Mouse (Mus musculus) heart, postnatal 14 days (tissue): ENCODE measurements around the gene Gale. TPM values are rescaled to one million over a fixed set of nuclear protein-coding genes. Genes with fewer than 3 reads are reported as not detected.

Experiments used
- DNase-seq, 2 experiments: peaks; one replicate each; pipeline ENCODE4 v3.0.0; 2021 to 2022
- intact Hi-C: fragments of 180-260 bp; cut with DNase I; formaldehyde crosslinking; loops from one replicate; pipeline ENCODE4 v1.15.1; 2025
- total RNA-seq, 2 experiments: library from RNA; stranded (reverse); gene quantifications; 2 replicates each; pipeline ENCODE4 v1.2.3; 2021

Gale gene
- total RNA-seq, 2 experiments from 2014 or later: 2.1 to 3.1 TPM

GRCm38 (mm10) chr4:136004107-136004675 is 40.7 kb downstream of the Gale start:
- DNase-seq: no peak
- intact Hi-C loops: no loop called here

- intact Hi-C loops: no loop called here
These were observed 41.4 kb downstream of the Gale start for GRCm38 (mm10) chr4:136004921-136005320.

GRCm38 (mm10) chr4:136006821-136007220 is 43.3 kb downstream of the Gale start:
- intact Hi-C loops: no loop called here
- no peak for DNase-seq

More at GRCm38 (mm10) chr4:136004921-136005320, 41.4 kb downstream of the Gale start:
- no peak for DNase-seq

GRCm38 (mm10) chr4:136008782-136009447 is 45.4 kb downstream of the Gale start:
- no peak for DNase-seq
- intact Hi-C loops: no loop called here

- intact Hi-C loops: no loop called here
- no peak for DNase-seq
These were observed 47.1 kb downstream of the Gale start for GRCm38 (mm10) chr4:136010586-136010985.

- intact Hi-C loops: no loop called here
- no peak for DNase-seq
These were observed 52.6 kb downstream of the Gale start for GRCm38 (mm10) chr4:136016059-136016602.

Other genes with a start within 250 kb of the Gale start
- under 1 TPM; 0.44 to 0.53 TPM for gene Il22ra1, start 235.6 kb upstream of the Gale start, total RNA-seq
- 1 to 10 TPM in 1 of 2 experiments, under 1 TPM in 1; 0.61 to 1.1 TPM for gene Myom3, start 204.0 kb upstream of the Gale start, total RNA-seq
- 10 to 100 TPM; 48.1 to 59.7 TPM for gene Srsf10, start 108.0 kb upstream of the Gale start, total RNA-seq
- 10 to 100 TPM; 79.0 to 84.8 TPM for gene Pnrc2, start 89.9 kb upstream of the Gale start, total RNA-seq
- gene Cnr2, start 68.3 kb upstream of the Gale start, total RNA-seq: under 1 TPM; 0.76 to 0.93 TPM
- 10 to 100 TPM; 33.5 to 40.7 TPM for gene Fuca1, start 43.0 kb upstream of the Gale start, total RNA-seq
- 10 to 100 TPM; 69.8 to 70.4 TPM for gene Hmgcl, start 17.3 kb upstream of the Gale start, total RNA-seq
- 10 to 100 TPM; 37.5 to 37.8 TPM for gene Lypla2, start 8.9 kb downstream of the Gale start, total RNA-seq
- gene Pithd1, start 23.5 kb downstream of the Gale start, total RNA-seq: 10 to 100 TPM; 17.0 to 19.4 TPM
- gene Eloa, start 58.0 kb downstream of the Gale start, total RNA-seq: 10 to 100 TPM; 29.9 to 31.2 TPM
- gene Rpl11, start 89.7 kb downstream of the Gale start, total RNA-seq: 100 to 1,000 TPM; 257 to 279 TPM
- gene Id3, start 179.8 kb downstream of the Gale start, total RNA-seq: 10 to 100 TPM; 85.4 to 93.7 TPM
- 10 to 100 TPM in 1 of 2 experiments, 1 to 10 TPM in 1; 9.4 to 10.4 TPM for gene E2f2, start 208.7 kb downstream of the Gale start, total RNA-seq
- gene Asap3, start 242.6 kb downstream of the Gale start, total RNA-seq: 10 to 100 TPM; 11.6 to 12.8 TPM